Mouse (Mus musculus): Measurements from ENCODE around the gene Alx3.

Alx3 gene

GRCm38 (mm10) chr3:107594662-107595263, at the start of gene Alx3:
Gene Alx3 (plus strand): TSS chr3:107595031.
- DNase-seq (ENCODE audit: low spot score in 2 of 2) = no peak

GRCm38 (mm10) chr3:107545278-107545677, 49.6 kb upstream of the Alx3 start:
- no peak for DNase-seq (ENCODE audit: low spot score in 2 of 2)

- DNase-seq (ENCODE audit: low spot score in 2 of 2) = no peak
Observed at GRCm38 (mm10) chr3:107545716-107546412, 49.0 kb upstream of the Alx3 start.

GRCm38 (mm10) chr3:107546956-107547355, 47.9 kb upstream of the Alx3 start:
- no peak for DNase-seq (ENCODE audit: low spot score in 2 of 2)

GRCm38 (mm10) chr3:107550409-107551049, 44.3 kb upstream of the Alx3 start:
- no peak for DNase-seq (ENCODE audit: low spot score in 2 of 2)

- no peak for DNase-seq (ENCODE audit: low spot score in 2 of 2)
Observed at GRCm38 (mm10) chr3:107554842-107555241, 40.0 kb upstream of the Alx3 start, which contains the start of gene Ubl4b. Gene Ubl4b (minus strand): TSS chr3:107555073.

- no peak for DNase-seq (ENCODE audit: low spot score in 2 of 2)
Observed at GRCm38 (mm10) chr3:107558740-107559139, 36.1 kb upstream of the Alx3 start.

GRCm38 (mm10) chr3:107559183-107559582, 35.6 kb upstream of the Alx3 start:
- DNase-seq (ENCODE audit: low spot score in 2 of 2) = peak; percentile 34 to 38

- DNase-seq (ENCODE audit: low spot score in 2 of 2) = no peak
Observed at GRCm38 (mm10) chr3:107562104-107562503, 32.7 kb upstream of the Alx3 start.

- no peak for DNase-seq (ENCODE audit: low spot score in 2 of 2)
Observed at GRCm38 (mm10) chr3:107562591-107562990, 32.2 kb upstream of the Alx3 start.

GRCm38 (mm10) chr3:107563880-107564279, 31.0 kb upstream of the Alx3 start:
- DNase-seq (ENCODE audit: low spot score in 2 of 2) = no peak

- no peak for DNase-seq (ENCODE audit: low spot score in 2 of 2)
Observed at GRCm38 (mm10) chr3:107565331-107565730, 29.5 kb upstream of the Alx3 start.

GRCm38 (mm10) chr3:107567766-107568165, 27.1 kb upstream of the Alx3 start:
- no peak for DNase-seq (ENCODE audit: low spot score in 2 of 2)

- no peak for DNase-seq (ENCODE audit: low spot score in 2 of 2)
Observed at GRCm38 (mm10) chr3:107568721-107569120, 26.1 kb upstream of the Alx3 start.

- DNase-seq (ENCODE audit: low spot score in 2 of 2) = no peak
Observed at GRCm38 (mm10) chr3:107571205-107571604, 23.6 kb upstream of the Alx3 start.

- no peak for DNase-seq (ENCODE audit: low spot score in 2 of 2)
Observed at GRCm38 (mm10) chr3:107576807-107577206, 18.0 kb upstream of the Alx3 start.

GRCm38 (mm10) chr3:107577810-107578390, 16.9 kb upstream of the Alx3 start:
- DNase-seq (ENCODE audit: low spot score in 2 of 2) = no peak

- no peak for DNase-seq (ENCODE audit: low spot score in 2 of 2)
Observed at GRCm38 (mm10) chr3:107579466-107579865, 15.4 kb upstream of the Alx3 start.

- no peak for DNase-seq (ENCODE audit: low spot score in 2 of 2)
Observed at GRCm38 (mm10) chr3:107581103-107582010, 13.5 kb upstream of the Alx3 start.

GRCm38 (mm10) chr3:107582130-107582874, 12.5 kb upstream of the Alx3 start:
- no peak for DNase-seq (ENCODE audit: low spot score in 2 of 2)

Measured in right cerebral cortex, postnatal 36 days (tissue).